7 mouse cellular contexts compared by ENCODE assay signal in the genomic region with DNA sequence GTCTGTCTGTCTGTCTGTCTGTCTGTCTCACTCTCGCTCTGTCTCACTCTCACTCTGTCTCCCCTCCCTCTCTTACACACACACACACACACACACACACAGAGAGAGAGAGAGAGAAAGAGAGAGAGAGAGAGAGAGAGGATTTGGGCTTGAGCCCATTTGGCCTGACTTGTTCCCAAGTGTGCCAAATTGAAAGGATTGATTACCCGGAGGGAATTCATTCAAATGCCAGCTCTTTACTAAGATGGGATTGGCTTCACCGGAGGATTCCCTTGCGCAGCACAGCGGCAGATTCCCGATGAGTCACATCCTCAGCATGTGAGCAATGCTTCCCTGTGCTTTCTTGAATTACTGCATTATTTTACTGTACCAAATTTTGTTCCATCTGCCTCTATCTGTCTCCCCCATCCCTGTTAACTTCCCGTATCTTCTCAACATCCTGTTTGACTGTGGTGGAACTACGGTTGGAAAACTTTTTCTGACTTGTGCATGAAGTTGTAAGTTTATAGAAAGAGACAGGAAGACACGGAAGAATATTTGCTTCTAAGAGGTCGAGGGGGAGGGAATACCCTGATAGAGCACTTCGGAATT.
DNase-seq lines count a peak whose midpoint lies in the region; ATAC-seq and TF ChIP-seq lines count a peak whose summit lies in the region.

No protein-coding gene starts in this region.

- H3K4me3 ChIP-seq in intestine, embryonic 14.5 days (ENCODE audit: low read depth, low read length): no peak overlapping the region
- H3K4me3 ChIP-seq in intestine, embryonic 15.5 days (replicated peaks): no peak overlapping the region
- no peak overlapping the region for H3K4me3 ChIP-seq in thymus, adult 2 months (ENCODE audit: control insufficient read depth, insufficient read depth, low read length)

- no peak for DNase-seq in intestine, embryonic 14.5 days (ENCODE audit: low spot score)
- peak; percentile 30 for DNase-seq in adrenal gland, postnatal 14 days
- peak; percentile 49 to 65 for DNase-seq in cerebellum, postnatal 14 days
- peak; percentile 44 to 57 for DNase-seq in left cerebral cortex, postnatal 14 days (ENCODE audit: low spot score in 2 of 2)
- DNase-seq in spleen, adult 12 weeks (ENCODE audit: low spot score): no peak
- no peak for DNase-seq in thymus, adult 2 months

- no peak overlapping the region for H3K27ac ChIP-seq in intestine, embryonic 14.5 days (ENCODE audit: low read depth)
- H3K27ac ChIP-seq in intestine, embryonic 15.5 days: no peak overlapping the region
- no peak overlapping the region for H3K27ac ChIP-seq in thymus, adult 2 months (ENCODE audit: control insufficient read depth, insufficient read depth, low read length)

- no peaks in the 10 kb centered on the region for H3K9me3 ChIP-seq in intestine, embryonic 14.5 days (ENCODE audit: control insufficient read depth, low read length)
- H3K9me3 ChIP-seq in intestine, embryonic 15.5 days: no peaks in the 10 kb centered on the region

- no peak for TF ChIP-seq CTCF in thymus, adult 2 months (IDR thresholded peaks at IDR 0.05; ENCODE audit: borderline replicate concordance, control insufficient read depth, extremely low read depth, insufficient read depth, low read length, poor library complexity)

- H3K36me3 ChIP-seq in intestine, embryonic 14.5 days (ENCODE audit: control insufficient read depth, insufficient read depth, low read length): no peaks in the 10 kb centered on the region
- H3K36me3 ChIP-seq in intestine, embryonic 15.5 days: no peaks in the 10 kb centered on the region
- no peaks in the 10 kb centered on the region for H3K36me3 ChIP-seq in thymus, adult 2 months (ENCODE audit: control insufficient read depth, insufficient read depth, low read length)

- no peaks in the 10 kb centered on the region for H3K27me3 ChIP-seq in intestine, embryonic 14.5 days (replicated peaks; ENCODE audit: control insufficient read depth, insufficient read depth, low read length)
- no peaks in the 10 kb centered on the region for H3K27me3 ChIP-seq in intestine, embryonic 15.5 days (replicated peaks)
- H3K27me3 ChIP-seq in thymus, adult 2 months (ENCODE audit: control insufficient read depth, insufficient read depth, low read length): no peaks in the 10 kb centered on the region

- no peak overlapping the region for H3K9ac ChIP-seq in intestine, embryonic 14.5 days (ENCODE audit: low read length)
- H3K9ac ChIP-seq in intestine, embryonic 15.5 days: no peak overlapping the region

- peak overlapping the region; percentile 25 for H3K4me2 ChIP-seq in intestine, embryonic 14.5 days (ENCODE audit: low read length)
- H3K4me2 ChIP-seq in intestine, embryonic 15.5 days (replicated peaks): no peak overlapping the region

- WGBS in intestine, embryonic 14.5 days: 36% methylated on average over 11 of the region's 11 CpGs
- 30% methylated on average over 11 of the region's 11 CpGs for WGBS in intestine, embryonic 15.5 days
- WGBS in thymus, adult 2 months: 71% methylated on average over 11 of the region's 11 CpGs

- no peak for TF ChIP-seq POLR2A in thymus, adult 2 months (IDR thresholded peaks at IDR 0.05; ENCODE audit: control insufficient read depth, extremely low read depth, insufficient read depth, low read length, poor library complexity)

- ATAC-seq in intestine, embryonic 14.5 days (replicated peaks; ENCODE audit: low FRiP score, low TSS enrichment, low read depth): no peak
- no peak; the same call in 1 of the 2 replicates for ATAC-seq in intestine, embryonic 15.5 days

- intact Hi-C loops in left cerebral cortex, postnatal 14 days (cut with DNase I): loop anchor here (10.0 kb wide), 1 partner anchor 102 kb away; no protein-coding TSS in a partner anchor

- H3K4me1 ChIP-seq in intestine, embryonic 14.5 days (replicated peaks; ENCODE audit: control insufficient read depth, insufficient read depth, low read length): peaks cover 9% of the 10 kb centered on the region
- H3K4me1 ChIP-seq in intestine, embryonic 15.5 days (replicated peaks): 0 out of 2 replicates have a peak, but pooled peaks cover 3% of the 10 kb centered on the region
- H3K4me1 ChIP-seq in thymus, adult 2 months (replicated peaks; ENCODE audit: control insufficient read depth, insufficient read depth, low read length): no peaks in the 10 kb centered on the region

Comparison
In these comparisons a context has a peak if more than half of its experiments do, and no peak if none do; other contexts are left out.
1. DNase-seq: peak in adrenal gland, postnatal 14 days (single experiment), cerebellum, postnatal 14 days (2 of 2) and left cerebral cortex, postnatal 14 days (2 of 2); none in intestine, embryonic 14.5 days (single experiment), spleen, adult 12 weeks (single experiment) and thymus, adult 2 months (single experiment).